Mouse (Mus musculus) inflammation-experienced regulatory T-cells, adult 6 months (primary cell): ENCODE results near the gene 3110040M04Rik. TPM values are rescaled to one million over a fixed set of nuclear protein-coding genes. Genes with fewer than 3 reads are reported as not detected.
"Not testable (repeated sequence)": the region's sequence is repeated elsewhere in the genome, so short reads cannot be mapped to it uniquely, and the experiment has no call there.

Experiments used
- ATAC-seq: one replicate; pipeline ENCODE4 v1.8.0; 2017
- polyA plus RNA-seq, 3 experiments: library from polyadenylated mRNA; unstranded; fragments of 100-300 nt; shearing (Covaris generic); gene quantifications; one replicate each; pipeline ENCODE4 v1.2.1; 2017

Gene 3110040M04Rik
- polyA plus RNA-seq, 3 experiments from 2014 or later: not detected

DNA sequence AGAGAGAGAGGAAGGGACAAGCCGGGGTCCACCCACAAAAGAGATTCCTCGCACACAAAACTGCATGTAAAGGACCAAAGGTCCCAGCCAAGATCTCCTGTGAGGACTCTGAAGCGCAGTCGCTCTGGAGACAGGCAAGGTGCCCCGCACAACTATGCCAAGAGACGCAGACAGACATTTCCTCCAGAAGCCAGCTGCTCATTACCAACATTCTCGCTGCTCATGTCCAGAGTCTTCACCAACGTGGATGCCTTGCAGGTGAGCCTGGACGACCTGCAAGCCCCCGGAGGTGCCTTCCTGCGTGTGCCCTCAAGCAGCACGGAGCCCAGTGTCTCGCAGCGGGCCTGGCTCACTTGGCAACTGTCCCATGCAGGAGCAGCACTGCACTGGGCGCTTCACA lies 11.2 kb upstream of the 3110040M04Rik start:
- ATAC-seq: not testable (repeated sequence)

DNA sequence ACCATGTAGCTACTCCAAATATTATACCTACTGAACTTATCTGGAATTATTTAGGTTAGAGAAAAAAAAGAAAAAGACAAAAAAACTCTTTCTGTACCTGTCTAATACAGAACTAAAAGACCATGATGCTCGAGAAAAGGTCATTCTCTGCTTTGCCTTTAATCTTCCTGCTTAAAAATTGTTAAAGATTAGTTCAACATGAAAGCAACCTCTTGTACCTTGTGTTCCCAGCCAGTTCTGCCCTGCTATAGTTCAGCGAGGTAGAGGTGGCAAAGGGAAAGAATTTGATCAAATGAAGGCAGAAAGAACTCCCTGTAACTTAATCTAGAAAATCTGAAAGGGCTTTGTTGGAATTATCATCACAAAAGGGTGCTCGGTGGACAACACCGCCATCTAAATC lies 7.9 kb upstream of the 3110040M04Rik start:
- ATAC-seq: not testable (repeated sequence)

DNA sequence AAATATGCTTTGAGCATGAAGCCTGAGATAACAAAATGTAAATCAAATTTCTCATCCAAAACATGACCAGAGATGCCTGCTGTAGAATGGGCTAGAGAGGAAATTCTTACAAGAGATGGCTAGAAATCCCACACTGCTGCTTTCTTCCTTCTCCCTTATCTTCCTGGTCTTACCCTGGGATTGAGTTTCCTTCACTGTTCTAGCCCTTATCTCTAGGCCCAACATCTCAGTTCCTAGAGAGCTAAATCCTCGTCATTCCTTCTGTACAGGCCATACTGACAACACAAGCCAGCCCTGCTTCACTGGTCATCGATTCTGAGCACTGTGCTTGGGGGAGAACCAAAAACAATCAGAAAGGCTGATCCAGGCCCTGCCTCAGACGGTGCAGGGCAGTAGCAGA lies 7.2 kb upstream of the 3110040M04Rik start:
- not testable (repeated sequence) for ATAC-seq

DNA sequence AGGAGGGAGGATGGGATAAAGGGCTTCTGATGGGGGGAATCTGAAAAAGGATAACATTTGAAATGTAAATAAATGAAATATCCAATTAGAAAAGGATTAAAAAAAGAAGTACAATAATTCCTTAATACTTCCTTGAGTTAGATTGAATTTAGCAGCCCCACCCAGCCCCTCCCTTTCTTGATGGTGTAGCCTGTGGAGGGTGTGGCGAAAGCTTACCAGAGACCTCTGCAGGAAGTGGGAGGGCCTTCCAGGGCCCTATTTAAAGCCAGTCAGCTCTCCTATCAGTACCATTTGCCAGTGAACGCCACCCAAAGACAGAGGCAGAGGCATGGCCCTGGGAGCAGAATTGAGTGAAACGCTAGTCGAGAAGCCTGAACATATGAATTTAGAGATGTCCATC lies 5.8 kb upstream of the 3110040M04Rik start, which contains the start of gene Gm47995:
Gm47995 (plus strand) TSS at position 329 of the 400 bp plus-strand sequence.
- ATAC-seq: not testable (repeated sequence)

DNA sequence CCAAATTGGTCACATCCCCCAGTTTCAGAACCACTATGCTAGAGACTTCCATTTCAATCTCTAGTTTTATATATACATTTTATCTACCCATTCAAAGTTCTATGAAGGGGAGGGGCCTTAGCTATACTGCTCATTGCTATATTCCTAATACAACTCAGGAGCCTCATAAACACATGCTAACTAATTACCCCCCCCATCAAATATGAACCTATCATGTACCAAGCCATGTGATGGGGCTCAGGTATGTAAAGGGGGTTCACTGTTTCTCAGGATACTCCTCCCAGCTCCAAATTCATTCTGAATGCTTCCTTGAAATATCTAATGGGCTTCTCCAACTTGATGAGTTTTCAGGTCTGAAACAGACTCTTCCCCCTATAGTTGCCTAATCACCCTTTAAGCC lies 3.3 kb upstream of the 3110040M04Rik start:
- not testable (repeated sequence) for ATAC-seq

DNA sequence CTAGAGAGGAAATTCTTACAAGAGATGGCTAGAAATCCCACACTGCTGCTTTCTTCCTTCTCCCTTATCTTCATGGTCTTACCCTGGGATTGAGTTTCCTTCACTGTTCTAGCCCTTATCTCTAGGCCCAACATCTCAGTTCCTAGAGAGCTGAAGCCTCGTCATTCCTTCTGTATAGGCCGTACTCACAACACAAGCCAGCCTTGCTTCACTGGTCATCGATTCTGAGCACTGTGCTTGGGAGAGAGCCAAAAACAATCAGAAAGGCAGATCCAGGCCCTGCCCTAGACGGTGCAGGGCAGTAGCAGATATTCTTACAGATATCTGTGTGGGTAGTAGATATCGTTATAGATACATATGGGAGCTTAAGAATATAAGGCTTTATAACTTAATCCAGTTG lies 1.1 kb upstream of the 3110040M04Rik start:
- ATAC-seq: not testable (repeated sequence)

DNA sequence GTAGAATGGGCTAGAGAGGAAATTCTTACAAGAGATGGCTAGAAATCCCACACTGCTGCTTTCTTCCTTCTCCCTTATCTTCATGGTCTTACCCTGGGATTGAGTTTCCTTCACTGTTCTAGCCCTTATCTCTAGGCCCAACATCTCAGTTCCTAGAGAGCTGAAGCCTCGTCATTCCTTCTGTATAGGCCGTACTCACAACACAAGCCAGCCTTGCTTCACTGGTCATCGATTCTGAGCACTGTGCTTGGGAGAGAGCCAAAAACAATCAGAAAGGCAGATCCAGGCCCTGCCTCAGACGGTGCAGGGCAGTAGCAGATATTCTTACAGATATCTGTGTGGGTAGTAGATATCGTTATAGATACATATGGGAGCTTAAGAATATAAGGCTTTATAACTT lies 4.6 kb downstream of the 3110040M04Rik start:
- not testable (repeated sequence) for ATAC-seq

DNA sequence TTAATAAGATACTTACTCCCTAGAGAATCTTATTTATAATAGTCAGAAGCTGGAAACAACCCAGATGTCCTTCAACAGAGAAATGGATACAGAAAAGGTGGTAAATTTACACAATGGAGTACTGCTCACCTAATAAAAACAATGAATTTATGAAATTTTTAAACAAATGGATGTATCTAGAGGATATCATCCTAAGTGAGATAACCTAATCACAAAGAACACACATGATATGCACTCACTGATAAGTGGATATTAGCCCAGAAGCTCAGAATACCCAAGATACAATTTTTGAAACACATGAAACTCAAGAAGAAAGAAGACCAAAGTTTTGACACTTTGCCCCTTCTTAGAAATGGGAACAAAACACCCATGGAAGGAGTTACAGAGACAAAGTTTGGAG lies 5.0 kb downstream of the 3110040M04Rik start:
- not testable (repeated sequence) for ATAC-seq

DNA sequence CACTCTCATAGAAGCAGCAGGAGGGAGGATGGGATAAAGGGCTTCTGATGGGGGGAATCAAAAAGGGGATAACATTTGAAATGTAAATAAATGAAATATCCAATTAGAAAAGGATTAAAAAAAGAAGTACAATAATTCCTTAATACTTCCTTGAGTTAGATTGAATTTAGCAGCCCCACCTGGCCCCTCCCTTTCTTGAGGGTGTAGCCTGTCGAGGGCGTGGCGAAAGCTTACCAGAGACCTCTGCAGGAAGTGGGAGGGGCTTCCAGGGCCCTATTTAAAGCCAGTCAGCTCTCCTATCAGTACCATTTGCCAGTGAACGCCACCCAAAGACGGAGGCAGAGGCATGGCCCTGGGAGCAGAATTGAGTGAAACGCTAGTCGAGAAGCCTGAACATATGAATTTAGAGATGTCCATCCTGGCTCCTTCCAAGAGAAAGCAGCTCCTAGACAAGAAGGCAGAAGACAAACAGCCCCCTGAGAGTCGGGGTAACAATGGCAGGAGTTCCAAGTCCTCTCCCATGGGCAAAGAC lies 6.0 kb downstream of the 3110040M04Rik start, which contains the start of gene Gm47996:
Gm47996 (plus strand) TSS at position 308 of the 532 bp plus-strand sequence.
- ATAC-seq: not testable (repeated sequence)

DNA sequence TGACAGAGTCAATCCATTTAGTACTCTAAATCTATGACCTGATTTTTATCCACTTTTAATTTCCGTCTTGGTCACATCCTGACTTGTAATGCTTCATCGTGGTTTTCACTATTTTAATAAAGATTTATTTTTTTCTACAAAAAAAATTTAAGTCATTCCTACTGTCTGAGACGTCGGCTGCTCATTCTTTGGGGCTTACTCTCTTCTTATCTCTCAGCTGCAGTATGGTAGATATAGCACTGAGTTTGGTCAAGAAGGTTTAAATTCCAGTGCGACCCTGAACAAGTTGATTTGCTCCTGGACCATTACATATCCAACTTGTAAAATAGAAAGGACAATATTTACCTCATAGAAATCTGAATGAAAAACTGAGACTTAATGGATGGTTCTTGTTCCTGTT lies 7.7 kb downstream of the 3110040M04Rik start:
- ATAC-seq: not testable (repeated sequence)

DNA sequence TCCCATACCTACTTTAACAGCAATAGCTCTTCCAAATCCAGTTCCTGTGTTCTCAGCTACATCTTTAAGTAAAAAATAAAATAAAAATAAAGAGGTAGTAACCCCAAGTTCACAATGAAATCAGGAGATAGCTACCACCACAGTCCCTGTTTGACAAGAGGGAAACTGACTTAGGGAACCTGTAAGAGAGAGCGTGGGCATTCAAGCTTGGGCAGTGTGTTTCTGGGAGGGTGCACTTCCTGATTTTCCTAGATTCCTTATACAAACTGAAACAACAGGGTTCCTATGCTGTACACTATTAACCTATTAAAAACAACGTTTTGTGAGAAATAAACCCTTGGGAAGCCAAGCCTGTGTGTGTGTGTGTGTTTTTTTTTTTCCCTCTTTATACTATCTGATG lies 10.9 kb downstream of the 3110040M04Rik start:
- no peak for ATAC-seq

DNA sequence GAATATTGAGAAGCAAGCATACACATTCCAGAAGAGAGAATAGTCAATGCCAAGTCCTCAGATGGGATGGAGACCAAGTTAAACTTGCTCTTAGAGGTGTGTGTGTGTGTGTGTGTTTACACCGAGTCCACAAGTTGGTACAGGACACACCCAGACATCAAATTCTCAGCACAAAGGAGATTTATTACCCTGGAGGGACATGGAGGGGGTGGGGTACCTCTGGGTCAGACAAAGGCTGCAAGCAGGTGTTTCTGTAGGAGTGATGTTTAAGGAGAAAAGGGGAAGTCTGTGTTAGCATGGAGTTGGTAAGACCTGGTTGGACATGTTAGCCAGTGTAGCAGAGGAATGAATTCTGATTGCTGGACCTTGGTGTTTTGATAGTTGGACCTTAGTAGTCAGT lies 12.1 kb downstream of the 3110040M04Rik start:
- no peak for ATAC-seq

DNA sequence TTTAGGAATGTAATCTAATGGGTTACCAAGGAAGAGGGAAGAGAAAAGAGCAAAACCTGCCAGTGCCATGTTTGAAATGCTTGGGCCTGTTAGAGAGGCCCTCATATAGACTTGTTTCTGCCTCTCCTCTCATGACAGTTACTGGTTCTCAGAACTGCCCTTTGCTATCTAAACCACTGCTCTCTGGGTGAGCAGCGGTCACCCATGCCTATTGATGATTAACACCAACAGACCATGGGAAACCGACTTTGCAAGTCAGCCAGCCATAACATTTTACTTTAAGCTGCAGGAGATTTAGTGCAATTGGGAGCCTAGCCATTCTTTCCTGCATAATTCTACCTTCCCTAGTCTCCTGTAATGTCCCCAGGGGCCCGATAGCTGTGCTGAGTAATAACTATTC lies 12.5 kb downstream of the 3110040M04Rik start:
- ATAC-seq: no peak

DNA sequence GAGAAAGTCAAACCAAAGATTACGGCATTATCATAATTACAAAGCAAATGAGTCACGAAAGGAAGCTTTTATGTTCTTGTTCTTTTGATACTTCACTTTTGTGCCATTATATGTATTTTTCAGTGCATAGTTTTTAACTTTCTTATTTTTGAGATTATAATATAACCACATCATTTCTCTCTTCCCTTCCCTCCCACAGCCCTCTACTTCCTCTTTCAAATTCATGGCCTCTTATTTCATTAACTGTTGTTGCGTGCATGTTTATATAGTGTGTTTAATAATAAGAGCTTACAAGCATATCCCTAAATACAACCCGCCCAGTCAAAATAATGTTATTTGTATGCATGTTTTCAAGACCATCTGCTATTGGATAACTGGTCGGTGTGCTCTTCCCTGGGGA lies 15.1 kb downstream of the 3110040M04Rik start:
- ATAC-seq: no peak

DNA sequence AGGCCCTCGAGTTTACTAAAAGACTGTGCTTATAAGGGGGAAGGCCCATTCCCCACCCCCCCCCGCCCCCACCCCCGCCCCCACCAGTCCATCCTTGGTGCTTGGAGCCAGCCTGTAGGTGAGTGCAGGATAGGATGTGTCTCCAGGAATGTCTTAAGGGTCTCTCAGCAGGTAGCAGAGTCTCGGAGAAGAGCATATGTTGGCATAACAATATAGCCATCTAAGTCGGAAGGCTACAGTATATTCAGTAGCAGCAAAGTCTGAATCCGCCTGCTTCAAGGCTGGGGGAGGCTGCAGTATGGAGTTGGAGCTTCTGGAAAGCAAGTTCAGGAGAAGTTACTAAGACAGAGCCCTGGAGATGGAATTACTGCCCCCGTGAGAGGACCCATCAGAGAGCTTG lies 16.2 kb downstream of the 3110040M04Rik start:
- no peak for ATAC-seq

DNA sequence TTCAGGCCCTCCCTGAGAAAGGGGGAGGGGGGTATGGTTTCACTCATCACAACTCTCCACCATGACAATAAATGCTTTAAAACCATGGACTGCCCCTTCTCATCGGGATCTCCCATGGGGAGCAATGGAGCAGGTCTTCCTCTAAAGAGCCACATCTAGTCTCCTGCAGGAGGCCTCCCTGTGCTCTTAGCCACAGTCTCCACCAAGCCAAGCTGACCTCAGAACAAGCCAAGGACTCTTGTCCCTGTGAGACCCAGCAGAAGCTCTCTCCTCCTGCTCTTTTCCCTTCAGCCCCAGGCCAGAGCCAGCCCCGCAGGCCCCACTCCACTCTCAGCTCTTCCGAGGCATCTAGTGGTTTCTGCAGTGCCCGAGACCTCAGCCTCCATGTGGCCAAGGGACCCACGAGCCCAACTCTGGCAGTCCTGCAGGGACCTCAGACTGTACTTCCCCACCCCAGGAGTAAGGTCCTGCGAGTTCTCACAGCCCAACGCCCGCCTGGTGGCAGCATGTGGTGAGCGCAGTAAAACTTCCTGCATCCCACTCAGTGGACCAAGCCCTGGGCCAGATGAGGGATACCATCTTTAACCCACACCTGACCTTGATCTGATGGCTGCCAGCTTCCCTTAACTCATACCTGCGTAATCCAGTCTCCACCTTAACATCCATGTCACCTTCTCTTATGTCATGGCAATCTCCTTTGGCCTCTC lies 18.8 kb downstream of the 3110040M04Rik start:
- ATAC-seq: no peak

DNA sequence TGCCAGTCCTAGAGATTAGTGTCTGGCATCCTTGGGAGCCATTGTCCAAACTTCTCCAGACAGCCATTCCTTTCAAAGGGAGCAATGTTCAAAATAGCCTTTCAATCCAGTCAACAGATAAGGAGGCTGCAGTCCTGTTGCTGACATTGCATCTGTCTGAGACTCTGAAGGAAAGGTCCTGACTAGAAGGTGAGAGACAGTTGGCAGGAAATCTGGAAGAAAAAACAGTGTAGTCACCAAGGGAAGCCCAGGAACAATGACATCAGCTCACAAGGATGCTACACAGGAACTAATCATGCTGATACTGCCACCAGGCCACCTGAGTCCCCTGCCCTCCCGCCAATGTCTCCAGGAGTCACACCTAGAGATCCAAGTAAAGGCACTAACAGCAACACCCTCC lies 19.5 kb downstream of the 3110040M04Rik start:
- ATAC-seq: no peak

DNA sequence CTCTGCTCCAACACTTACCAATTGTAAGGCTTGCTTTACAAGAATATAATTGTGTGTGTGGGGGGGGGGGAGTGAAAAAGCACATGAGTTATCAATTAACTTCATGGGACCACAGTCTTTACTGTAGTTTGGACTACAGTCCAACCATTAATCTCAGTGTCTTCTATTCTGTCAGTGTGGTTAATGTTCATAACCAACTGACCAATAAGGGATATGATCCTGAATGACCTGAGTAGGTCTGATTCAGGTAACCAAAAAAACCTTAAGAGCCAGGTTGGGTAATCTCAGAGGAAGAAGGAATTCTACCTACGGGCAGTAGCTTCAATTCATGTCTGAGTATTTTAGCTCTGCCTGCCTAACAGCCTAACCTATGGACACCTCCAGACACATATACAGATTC lies 20.6 kb downstream of the 3110040M04Rik start:
- ATAC-seq: no peak

DNA sequence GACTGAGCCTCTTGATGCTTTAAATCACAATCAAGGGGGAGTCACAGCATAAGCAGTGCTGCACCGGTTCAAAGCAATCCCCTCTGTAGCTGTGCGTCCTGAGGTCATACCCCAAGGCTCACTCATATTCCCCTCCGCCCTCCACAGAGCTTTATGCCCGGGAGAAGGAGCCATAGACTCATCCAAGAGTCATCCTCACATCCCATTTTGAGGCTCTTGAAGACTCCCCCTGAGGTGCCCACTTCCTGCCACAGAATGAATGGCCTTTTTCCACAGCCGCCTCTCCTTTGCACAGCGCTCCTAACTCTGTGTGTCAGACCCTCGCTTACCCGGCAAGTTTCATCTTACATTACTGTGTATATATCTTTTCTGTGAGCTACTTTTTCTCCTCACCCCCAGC lies 23.6 kb downstream of the 3110040M04Rik start:
- ATAC-seq: no peak

DNA sequence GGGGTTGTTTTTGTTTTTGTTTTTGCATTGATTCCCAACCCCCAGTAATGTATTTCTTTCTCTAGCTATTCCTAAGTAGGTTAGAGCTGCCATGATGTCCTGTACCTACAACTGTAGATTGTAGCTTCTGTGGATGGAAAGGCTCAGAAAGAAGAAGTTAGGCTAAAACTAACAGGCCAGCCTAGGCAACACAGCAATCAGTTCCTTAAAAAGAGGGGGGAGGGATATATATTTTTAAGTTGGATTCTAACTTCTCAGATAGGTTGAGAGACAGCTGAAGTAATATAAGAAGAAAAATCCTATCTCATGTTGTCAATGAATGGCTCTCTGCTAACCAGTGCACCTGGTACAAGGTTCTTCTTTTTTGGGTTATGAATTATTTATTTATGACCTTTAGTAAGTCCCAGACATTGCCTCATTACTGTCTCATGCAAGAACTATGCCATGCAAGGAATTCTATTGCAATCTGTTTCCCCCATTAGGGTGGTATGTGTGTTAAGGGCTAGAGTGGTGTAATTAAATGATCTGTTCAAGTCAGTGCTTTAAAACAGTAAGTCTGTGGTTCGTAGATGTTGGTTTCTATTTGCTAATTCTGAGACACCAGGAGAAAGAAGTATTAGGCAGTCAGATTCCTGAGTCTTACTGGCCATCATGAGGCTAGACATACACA lies 24.5 kb downstream of the 3110040M04Rik start:
- ATAC-seq: no peak

DNA sequence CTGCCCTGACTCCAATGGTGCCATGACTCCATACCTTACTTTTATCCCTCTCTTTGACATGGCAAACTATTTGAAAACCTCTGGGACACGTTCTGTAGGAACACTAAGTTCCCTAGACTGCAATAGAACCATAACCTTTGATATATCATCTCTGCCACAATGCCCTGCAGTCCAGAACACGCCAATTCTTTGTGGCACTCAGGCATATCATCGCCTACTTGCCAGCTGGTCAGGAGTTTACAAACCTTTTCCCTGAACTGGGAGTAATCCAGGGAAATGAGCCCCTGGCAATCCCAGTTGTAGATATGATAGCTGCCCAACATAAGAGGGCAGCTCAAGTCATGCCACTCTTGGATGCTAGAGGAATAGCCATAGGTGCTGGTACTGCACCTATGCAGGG lies 28.4 kb downstream of the 3110040M04Rik start:
- ATAC-seq: no peak

DNA sequence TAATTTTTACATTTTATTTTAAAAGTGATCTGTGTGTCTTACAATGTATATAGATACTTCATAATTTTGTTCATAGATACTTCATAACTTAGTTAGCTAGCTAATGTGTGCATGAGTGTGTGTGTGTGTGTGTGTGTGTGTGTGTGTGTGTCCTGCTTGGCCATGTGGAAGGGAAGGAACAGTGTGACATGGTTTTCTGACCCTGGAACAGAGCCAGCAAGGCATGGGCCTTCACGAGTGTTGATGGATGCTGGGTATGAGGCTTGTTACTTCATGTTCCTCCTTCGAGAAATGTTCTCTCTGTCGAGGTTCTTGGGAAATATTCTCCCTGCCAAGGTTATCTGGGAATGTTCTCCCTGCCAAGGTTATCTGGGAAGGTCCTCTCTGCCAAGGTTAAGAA lies 29.8 kb downstream of the 3110040M04Rik start:
- ATAC-seq: no peak

DNA sequence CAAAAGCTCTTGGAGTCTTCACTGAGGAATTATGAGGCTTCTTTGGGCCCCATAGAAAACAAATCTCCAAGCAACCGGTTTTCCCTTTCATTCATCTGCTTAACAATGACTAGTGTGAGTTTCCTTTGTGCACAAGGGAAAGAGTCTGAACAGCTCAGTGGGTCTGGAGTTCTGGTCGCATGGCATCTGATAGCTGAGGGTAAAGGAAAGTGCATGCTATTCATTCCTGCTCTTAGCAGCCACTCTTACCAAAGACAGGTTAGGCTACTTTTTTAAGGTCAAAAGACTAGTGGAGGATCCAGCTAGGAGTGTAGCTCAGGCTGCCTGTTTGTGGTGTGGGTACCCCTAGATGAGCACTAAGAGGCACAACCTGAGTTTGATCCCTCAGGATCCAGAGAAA lies 31.7 kb downstream of the 3110040M04Rik start:
- ATAC-seq: no peak
